Mouse (Mus musculus) layer of hippocampus, adult 6 months (tissue): Measurements from ENCODE around the gene Zcchc17. TPM values are rescaled to one million over a fixed set of nuclear protein-coding genes. Genes with fewer than 3 reads are reported as not detected.

ENCODE experiments used
- long read RNA-seq, 2 experiments: library from polyadenylated mRNA; unstranded; transcript quantifications; one replicate each; pipeline ENCODE4 v2.0.0; 2019 to 2020
- polyA plus RNA-seq: library from polyadenylated mRNA; unstranded; fragments of <200 nt; fragmentation: Nextera tagmentation; gene quantifications from 2 replicates; pipeline ENCODE4 v1.2.3, GENCODE M21; 2021

The Zcchc17 gene
- 116 and 137 TPM in 2 replicates for polyA plus RNA-seq
- long read RNA-seq, experiment 1, transcript Zcchc17-202 (8 exons, 2,113 nt) = major isoform, 26 of 159 reads
- long read RNA-seq, experiment 1, partial matches to known transcripts = 86 of 159 reads
- long read RNA-seq, experiment 1, other reads (novel, unspliced or antisense) = 47 of 159 reads
- long read RNA-seq, experiment 2, transcript Zcchc17-202 (8 exons, 2,113 nt) = major isoform, 125 of 272 reads
- long read RNA-seq, experiment 2, partial matches to known transcripts = 8 of 272 reads
- long read RNA-seq, experiment 2, other reads (novel, unspliced or antisense) = 139 of 272 reads

GRCm38 (mm10) chr4:130359486-130360237 lies at the start of gene Zcchc17, which contains the start of gene Snrnp40:
Zcchc17 (minus strand) TSS chr4:130359943.
Snrnp40 (plus strand) TSS chr4:130360132.

GRCm38 (mm10) chr4:130308231-130309081 lies 51.3 kb downstream of the Zcchc17 start, which contains the start of the genes Fabp3 and Gm10570:
Fabp3 (plus strand) TSS chr4:130308595.
Gm10570 (minus strand) TSS chr4:130308674.

GRCm38 (mm10) chr4:130279105-130279504 lies 80.6 kb downstream of the Zcchc17 start, which contains the start of gene Serinc2:
Serinc2 (minus strand) TSS chr4:130279205.

Other genes starting within 250 kb of the Zcchc17 start
- gene Hcrtr1, start 220.6 kb downstream of the Zcchc17 start, polyA plus RNA-seq = 0.59 and 1.3 TPM in 2 replicates
- 8.9 and 13.1 TPM in 2 replicates for gene Tinagl1, start 184.8 kb downstream of the Zcchc17 start, polyA plus RNA-seq
- gene Gm853, start 137.5 kb downstream of the Zcchc17 start, polyA plus RNA-seq = 0.72 TPM in 1 of 2 replicates, not detected in the other
- gene Serinc2, start 80.7 kb downstream of the Zcchc17 start, polyA plus RNA-seq = 10.0 and 16.2 TPM in 2 replicates
- gene Fabp3, start 51.3 kb downstream of the Zcchc17 start, polyA plus RNA-seq = 263 and 271 TPM in 2 replicates
- 1.0 and 1.2 TPM in 2 replicates for gene Gm10570, start 51.3 kb downstream of the Zcchc17 start, polyA plus RNA-seq
- 50.3 and 50.8 TPM in 2 replicates for gene Snrnp40, start 189 bp upstream of the Zcchc17 start, polyA plus RNA-seq
- 0.67 and 1.1 TPM in 2 replicates for gene Nkain1, start 214.2 kb upstream of the Zcchc17 start, polyA plus RNA-seq